Mouse (Mus musculus) cerebellum, adult 2 months (tissue): ENCODE data around the gene Slit3. TPM values are rescaled to one million over a fixed set of nuclear protein-coding genes. Genes with fewer than 3 reads are reported as not detected.

ENCODE experiments used
- DNase-seq, 2 experiments: peaks; one replicate each; pipeline ENCODE4 v3.0.0; 2021
- H3K27ac ChIP-seq: fragments of 200-500 bp; 2 replicates; pipeline ENCODE4 v1.5.1; 2012; ENCODE audit warnings: low read length, control low read depth, inconsistent platforms; ENCODE audit not compliant: insufficient read depth
- H3K27me3 ChIP-seq: fragments of 200-500 bp; 2 replicates; pipeline ENCODE4 v1.6.1; 2012; ENCODE audit warnings: inconsistent platforms, mild to moderate bottlenecking, low read length, moderate library complexity; ENCODE audit not compliant: control insufficient read depth, insufficient read depth
- H3K4me1 ChIP-seq: fragments of 200-500 bp; 2 replicates; pipeline ENCODE4 v1.6.1; 2011; ENCODE audit warnings: low read length; ENCODE audit not compliant: control insufficient read depth, insufficient read depth
- H3K4me3 ChIP-seq: fragments of 200-500 bp; replicated peaks from 2 replicates; pipeline ENCODE3; 2011; ENCODE audit warnings: mild to moderate bottlenecking, low read depth, low read length, control low read depth; ENCODE audit not compliant: insufficient read depth
- CTCF ChIP-seq: fragments of 200-500 bp; IDR thresholded peaks from 2 replicates; pipeline ENCODE4 v1.5.1; 2011; ENCODE audit warnings: low read depth, mild to moderate bottlenecking, control low read depth, low read length, moderate library complexity, borderline replicate concordance; ENCODE audit not compliant: insufficient read depth
- POLR2A ChIP-seq: fragments of 200-500 bp; IDR thresholded peaks from 2 replicates; pipeline ENCODE4 v1.6.1; 2011; ENCODE audit warnings: low read length, control low read depth, borderline replicate concordance; ENCODE audit not compliant: insufficient read depth
- WGBS: fragments of 180-500 bp; shearing (Covaris S2); methylation state at CpG from one replicate; pipeline ENCODE4 v1.1.7; 2018; 5-methylcytosine and 5-hydroxymethylcytosine counted together
- polyA plus RNA-seq: library from polyadenylated mRNA; depleted of rRNA; stranded (reverse); fragments of >200 nt; gene quantifications from 2 replicates; pipeline ENCODE4 v1.2.3, GENCODE M21; 2012

The Slit3 gene
- polyA plus RNA-seq, 1 experiment, result 10.0 TPM

- no peak for DNase-seq
- 76% methylated on average over 8 of the region's 8 CpGs for WGBS
- no peaks in the 10 kb centered on the region for H3K4me1 ChIP-seq
- no peak overlapping the region for H3K4me3 ChIP-seq
- no peaks in the 10 kb centered on the region for H3K27me3 ChIP-seq
- no peak for TF ChIP-seq CTCF
- TF ChIP-seq POLR2A, result no peak
- H3K27ac ChIP-seq, result no peak overlapping the region
Measured at GRCm38 (mm10) chr11:35431130-35431529, 310.1 kb downstream of the Slit3 start.

- Histone ChIP-seq H3K4me3 (no peak overlapping the region), H3K27me3 (no peaks in the 10 kb centered on the region), H3K27ac (no peak overlapping the region), H3K4me1 (peaks cover 2% of the 10 kb centered on the region; the same call in 1 of the 2 replicates)
- DNase-seq, result no peak
- TF ChIP-seq CTCF, result no peak
- TF ChIP-seq POLR2A, result no peak
- WGBS, result 91% methylated on average over 6 of the region's 6 CpGs
Measured at GRCm38 (mm10) chr11:35437510-35437909, 316.5 kb downstream of the Slit3 start.

DNA sequence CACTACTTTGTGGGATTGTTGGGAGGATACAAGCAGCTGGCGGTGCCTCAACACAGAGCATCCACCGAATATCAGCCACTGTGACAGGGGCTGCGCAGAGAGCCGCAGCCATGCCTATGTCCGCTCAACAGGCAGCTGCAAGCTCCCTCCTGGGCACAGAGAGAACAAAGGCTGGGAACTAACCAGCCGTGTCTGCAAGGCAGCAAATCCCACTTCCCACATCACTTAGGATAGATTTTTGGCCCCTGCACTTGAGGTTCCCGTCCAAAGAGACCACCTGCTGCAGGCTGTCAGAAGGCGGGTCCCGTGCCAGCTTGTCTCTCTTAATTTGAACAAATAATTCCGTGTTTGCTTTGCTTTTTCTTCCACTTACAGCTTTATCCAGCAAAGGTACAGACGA is 319.2 kb downstream of the Slit3 start:
- Histone ChIP-seq H3K4me1 (peaks cover 2% of the 10 kb centered on the region; the same call in 1 of the 2 replicates), H3K27ac (no peak overlapping the region), H3K27me3 (no peaks in the 10 kb centered on the region), H3K4me3 (no peak overlapping the region)
- DNase-seq, result no peak
- WGBS, result 30% methylated on average over 11 of the region's 11 CpGs
- TF ChIP-seq CTCF, result no peak

- 86% methylated on average over 6 of the region's 6 CpGs for WGBS
- H3K27me3 ChIP-seq, result no peaks in the 10 kb centered on the region
- TF ChIP-seq POLR2A, result no peak
- TF ChIP-seq CTCF, result no peak
- DNase-seq, result no peak
- no peak overlapping the region for H3K27ac ChIP-seq
- no peak overlapping the region for H3K4me3 ChIP-seq
- H3K4me1 ChIP-seq, result peaks cover 2% of the 10 kb centered on the region; the same call in 1 of the 2 replicates
Measured at GRCm38 (mm10) chr11:35444489-35445100, 323.6 kb downstream of the Slit3 start.

GRCm38 (mm10) chr11:35447951-35448350 is 326.9 kb downstream of the Slit3 start:
- no peak for TF ChIP-seq CTCF
- no peak for TF ChIP-seq POLR2A
- Histone ChIP-seq H3K27ac (no peak overlapping the region), H3K27me3 (no peaks in the 10 kb centered on the region), H3K4me3 (no peak overlapping the region), H3K4me1 (no peaks in the 10 kb centered on the region)
- 78% methylated on average over 9 of the region's 9 CpGs for WGBS
- no peak for DNase-seq

DNA sequence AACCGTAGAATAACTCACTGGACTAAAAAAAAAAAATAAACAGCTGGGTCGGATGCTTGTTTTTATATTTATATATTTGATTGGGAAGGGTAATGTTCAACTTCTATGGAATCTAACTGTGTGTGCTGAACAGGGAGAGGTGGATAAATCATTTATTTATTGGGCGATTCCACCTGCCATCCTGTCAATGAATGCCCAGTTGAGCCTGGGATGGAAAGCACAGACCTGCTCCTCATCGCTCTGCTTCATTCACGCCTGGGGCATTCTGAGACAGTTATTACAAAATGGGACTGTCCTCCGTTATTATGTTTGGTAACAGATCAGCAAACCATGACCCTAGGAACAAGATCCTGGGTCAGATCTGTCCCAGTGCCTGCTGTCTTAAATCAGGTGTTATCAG is 328.2 kb downstream of the Slit3 start:
- TF ChIP-seq POLR2A, result no peak
- TF ChIP-seq CTCF, result no peak
- no peak for DNase-seq
- Histone ChIP-seq H3K4me3 (no peak overlapping the region), H3K27me3 (no peaks in the 10 kb centered on the region), H3K4me1 (no peaks in the 10 kb centered on the region), H3K27ac (no peak overlapping the region)
- 91% methylated on average over 6 of the region's 6 CpGs for WGBS

GRCm38 (mm10) chr11:35451636-35452035 is 330.6 kb downstream of the Slit3 start:
- TF ChIP-seq CTCF (peak; percentile 83), POLR2A (no peak)
- H3K4me1 ChIP-seq, result no peaks in the 10 kb centered on the region
- H3K4me3 ChIP-seq, result no peak overlapping the region
- peak; percentile 67 to 77 for DNase-seq
- H3K27me3 ChIP-seq, result no peaks in the 10 kb centered on the region
- WGBS, result 46% methylated on average over 4 of the region's 4 CpGs
- H3K27ac ChIP-seq, result no peak overlapping the region

- Histone ChIP-seq H3K4me3 (no peak overlapping the region), H3K4me1 (no peaks in the 10 kb centered on the region), H3K27me3 (no peaks in the 10 kb centered on the region), H3K27ac (no peak overlapping the region)
- WGBS, result 72% methylated on average over 5 of the region's 5 CpGs
- TF ChIP-seq CTCF (no peak; the same call in 1 of the 2 replicates), POLR2A (no peak)
- DNase-seq, result no peak
Measured at GRCm38 (mm10) chr11:35452413-35452812, 331.4 kb downstream of the Slit3 start.
